Mouse (Mus musculus) ovary, postnatal 14 days (tissue): ENCODE measurements at regions not wholly inside any gene's neighbourhood (a gene's known extent, or its start where the extent isn't known, plus 50 kb on each side); places are given as distances from the start of the nearest gene placed in this dataset.
"Not testable (repeated sequence)": the region's sequence is repeated elsewhere in the genome, so short reads cannot be mapped to it uniquely, and the experiment has no call there.

Source experiments
- DNase-seq: peaks from one replicate; pipeline ENCODE4 v3.0.0; 2022; ENCODE audit warnings: low spot score

- DNase-seq, result no peak
These were observed 713.0 kb downstream of the Rapgef2 start for GRCm38 (mm10) chr3:78573299-78573698.

GRCm38 (mm10) chr3:78564926-78565325 lies 721.4 kb downstream of the Rapgef2 start:
- DNase-seq, result not testable (repeated sequence)
